Mouse (Mus musculus) inflammation-experienced regulatory T-cells (primary cell): Measurements from ENCODE around the gene Sprr2e. TPM values are rescaled to one million over a fixed set of nuclear protein-coding genes. Genes with fewer than 3 reads are reported as not detected.

Source experiments
- polyA plus RNA-seq, 2 experiments: library from polyadenylated mRNA; unstranded; fragments of 100-300 nt; shearing (Covaris generic); gene quantifications; one replicate each; pipeline ENCODE4 v1.2.1; 2017

Gene Sprr2e
- polyA plus RNA-seq, result under 1 TPM; 0.42 to 0.76 TPM

GRCm38 (mm10) chr3:92351843-92352242 is at the start of gene Sprr2e:
Gene Sprr2e (plus strand): TSS chr3:92352143.

DNA sequence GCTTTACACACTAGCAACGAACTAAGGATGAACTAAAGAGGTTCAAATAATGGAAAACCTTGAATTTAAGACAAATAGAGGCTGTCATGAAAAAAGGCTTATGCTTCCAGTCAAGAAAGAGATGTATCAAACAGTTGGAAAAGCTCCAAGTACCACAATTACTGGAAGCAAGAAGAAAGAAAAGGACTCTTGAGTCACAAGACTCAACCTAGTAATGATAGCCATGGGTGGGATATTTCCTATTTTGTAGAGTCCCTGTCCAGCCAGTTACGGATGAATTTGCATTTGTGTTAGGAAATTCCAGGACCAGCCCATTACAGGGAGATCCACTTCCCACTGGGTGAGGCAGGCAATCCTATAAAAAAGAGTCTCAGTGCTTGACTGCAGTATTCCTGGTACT is 35.6 kb upstream of the Sprr2e start, which contains the start of gene Sprr2b:
TSS of gene Sprr2b (plus strand) at position 301 of the 400 bp plus-strand sequence.

GRCm38 (mm10) chr3:92338840-92339239 is 13.1 kb upstream of the Sprr2e start, which contains the start of gene Sprr2d:
Gene Sprr2d (plus strand): TSS chr3:92339140.

DNA sequence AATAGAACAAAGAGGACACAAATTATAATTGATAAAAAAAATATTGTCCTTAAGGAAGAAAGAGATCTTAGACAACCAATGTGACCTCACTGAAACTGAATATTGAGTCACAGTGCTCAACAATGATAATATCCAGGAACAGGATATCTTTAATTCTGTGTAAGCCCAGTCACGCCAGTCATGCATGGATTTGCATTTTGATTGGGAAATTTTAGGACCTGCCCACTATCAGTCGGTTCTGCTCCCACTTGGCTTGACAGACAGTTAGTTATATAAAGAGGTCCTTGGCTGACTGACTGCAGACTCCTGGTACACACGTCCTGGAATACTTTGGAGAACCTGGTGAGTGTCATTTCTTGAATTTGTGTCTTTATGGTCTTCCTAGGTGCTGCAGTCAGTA is 12.9 kb downstream of the Sprr2e start, which contains the start of gene Sprr2f:
TSS of gene Sprr2f (plus strand) at position 301 of the 400 bp plus-strand sequence.

GRCm38 (mm10) chr3:92385385-92385784 is 33.4 kb downstream of the Sprr2e start, which contains the start of gene Sprr2h:
Gene Sprr2h (plus strand): TSS chr3:92385685.

Other genes with a start within 250 kb of the Sprr2e start
- 1 to 10 TPM in 1 of 2 experiments, under 1 TPM in 1; 0.66 to 1.8 TPM for gene Prr9, start 228.2 kb upstream of the Sprr2e start, polyA plus RNA-seq
- gene Lelp1, start 209.4 kb upstream of the Sprr2e start, polyA plus RNA-seq, result not detected
- not detected for gene Sprr2a1, start 136.3 kb upstream of the Sprr2e start, polyA plus RNA-seq
- gene Sprr2a2, start 136.2 kb upstream of the Sprr2e start, polyA plus RNA-seq, result under 1 TPM in 1 of 2 experiments, not detected in 1; 0.67 TPM
- gene Sprr2a3, start 66.7 kb upstream of the Sprr2e start, polyA plus RNA-seq, result not detected
- gene Sprr2b, start 35.5 kb upstream of the Sprr2e start, polyA plus RNA-seq, result not detected
- not detected for gene Sprr2d, start 13.0 kb upstream of the Sprr2e start, polyA plus RNA-seq
- not detected for gene Sprr2f, start 13.0 kb downstream of the Sprr2e start, polyA plus RNA-seq
- gene Sprr2h, start 33.5 kb downstream of the Sprr2e start, polyA plus RNA-seq, result not detected
- not detected for gene Sprr2i, start 55.8 kb downstream of the Sprr2e start, polyA plus RNA-seq
- 1 to 10 TPM in 1 of 2 experiments, not detected in 1; 1.0 TPM for gene Sprr2j-ps, start 65.9 kb downstream of the Sprr2e start, polyA plus RNA-seq
- gene Gm9774, start 77.3 kb downstream of the Sprr2e start, polyA plus RNA-seq, result 10 to 100 TPM; 23.3 to 26.3 TPM
- not detected for gene Sprr2k, start 80.4 kb downstream of the Sprr2e start, polyA plus RNA-seq
- gene Sprr1b, start 86.6 kb downstream of the Sprr2e start, polyA plus RNA-seq, result not detected
- not detected for gene Sprr3, start 106.6 kb downstream of the Sprr2e start, polyA plus RNA-seq
- gene Sprr1a, start 133.8 kb downstream of the Sprr2e start, polyA plus RNA-seq, result not detected
- not detected for gene Sprr4, start 148.3 kb downstream of the Sprr2e start, polyA plus RNA-seq
- not detected for gene 2310046K23Rik, start 182.4 kb downstream of the Sprr2e start, polyA plus RNA-seq
- gene Ivl, start 221.6 kb downstream of the Sprr2e start, polyA plus RNA-seq, result not detected
- gene Smcp, start 236.9 kb downstream of the Sprr2e start, polyA plus RNA-seq, result not detected